Mouse (Mus musculus) MEL (cell line): ENCODE data around the gene Cflar.

ENCODE experiments used
- CHD1 ChIP-seq: IDR thresholded peaks from 2 replicates; pipeline ENCODE4 v1.6.1; 2012; ENCODE audit warnings: low read depth, mild to moderate bottlenecking, inconsistent platforms, low read length, improper control_type of control experiment
- CTCF ChIP-seq, 3 experiments: IDR thresholded peaks in 2 of 3; conservative IDR thresholded peaks in 1 of 3; 2 replicates each; pipeline ENCODE4 v1.5.1; 2011 to 2012; ENCODE audit warnings: low read length in 3 of 3, low read depth in 2 of 3, mild to moderate bottlenecking in 2 of 3, improper control_type of control experiment in 1 of 3, inconsistent platforms in 1 of 3, mixed read lengths in 1 of 3, moderate library complexity in 1 of 3; ENCODE audit not compliant: control insufficient read depth in 1 of 3, insufficient read depth in 1 of 3, poor library complexity in 1 of 3, severe bottlenecking in 1 of 3
- ETS1 ChIP-seq: IDR thresholded peaks from 2 replicates; pipeline ENCODE4 v1.6.1; 2012; ENCODE audit warnings: low read depth, mild to moderate bottlenecking, inconsistent platforms, low read length, improper control_type of control experiment, moderate library complexity
- HCFC1 ChIP-seq: IDR thresholded peaks from 2 replicates; pipeline ENCODE4 v1.6.1; 2012; ENCODE audit warnings: low read depth, mild to moderate bottlenecking, inconsistent platforms, low read length, improper control_type of control experiment, moderate library complexity
- MAFK ChIP-seq: IDR thresholded peaks from 2 replicates; pipeline ENCODE4 v1.6.1; 2011; ENCODE audit warnings: low read depth, mild to moderate bottlenecking, low read length, improper control_type of control experiment, borderline replicate concordance
- MAX ChIP-seq: IDR thresholded peaks from 2 replicates; pipeline ENCODE4 v1.6.1; 2011; ENCODE audit warnings: low read length, improper control_type of control experiment
- MAZ ChIP-seq: IDR thresholded peaks from 2 replicates; pipeline ENCODE4 v1.6.1; 2012; ENCODE audit warnings: low read depth, mild to moderate bottlenecking, inconsistent platforms, low read length, improper control_type of control experiment
- POLR2A ChIP-seq, 2 experiments: IDR thresholded peaks; 2 replicates each; pipeline ENCODE4 v1.6.1; 2011 to 2012; ENCODE audit warnings: low read length in 2 of 2, mild to moderate bottlenecking in 2 of 2, control low read depth in 1 of 2, improper control_type of control experiment in 1 of 2, low read depth in 1 of 2, moderate library complexity in 1 of 2; ENCODE audit not compliant: control insufficient read depth in 1 of 2, insufficient read depth in 1 of 2, poor library complexity in 1 of 2
- RCOR1 ChIP-seq: IDR thresholded peaks from 2 replicates; pipeline ENCODE4 v1.6.1; 2012; ENCODE audit warnings: low read depth, mild to moderate bottlenecking, inconsistent platforms, low read length, improper control_type of control experiment
- TAL1 ChIP-seq: IDR thresholded peaks from 2 replicates; pipeline ENCODE4 v1.6.1; 2012; ENCODE audit warnings: mild to moderate bottlenecking, inconsistent platforms, low read length, moderate library complexity, mixed read lengths
- TCF12 ChIP-seq: IDR thresholded peaks from 2 replicates; pipeline ENCODE4 v1.6.1; 2014; ENCODE audit warnings: low read depth, mild to moderate bottlenecking, inconsistent platforms, low read length, improper control_type of control experiment, moderate library complexity
- ZC3H11A ChIP-seq: IDR thresholded peaks from 2 replicates; pipeline ENCODE4 v1.6.1; 2012; ENCODE audit warnings: low read depth, mild to moderate bottlenecking, inconsistent platforms, low read length, improper control_type of control experiment
- ZNF384 ChIP-seq: IDR thresholded peaks from 2 replicates; pipeline ENCODE4 v1.6.1; 2012; ENCODE audit warnings: low read depth, mild to moderate bottlenecking, inconsistent platforms, low read length, improper control_type of control experiment

DNA sequence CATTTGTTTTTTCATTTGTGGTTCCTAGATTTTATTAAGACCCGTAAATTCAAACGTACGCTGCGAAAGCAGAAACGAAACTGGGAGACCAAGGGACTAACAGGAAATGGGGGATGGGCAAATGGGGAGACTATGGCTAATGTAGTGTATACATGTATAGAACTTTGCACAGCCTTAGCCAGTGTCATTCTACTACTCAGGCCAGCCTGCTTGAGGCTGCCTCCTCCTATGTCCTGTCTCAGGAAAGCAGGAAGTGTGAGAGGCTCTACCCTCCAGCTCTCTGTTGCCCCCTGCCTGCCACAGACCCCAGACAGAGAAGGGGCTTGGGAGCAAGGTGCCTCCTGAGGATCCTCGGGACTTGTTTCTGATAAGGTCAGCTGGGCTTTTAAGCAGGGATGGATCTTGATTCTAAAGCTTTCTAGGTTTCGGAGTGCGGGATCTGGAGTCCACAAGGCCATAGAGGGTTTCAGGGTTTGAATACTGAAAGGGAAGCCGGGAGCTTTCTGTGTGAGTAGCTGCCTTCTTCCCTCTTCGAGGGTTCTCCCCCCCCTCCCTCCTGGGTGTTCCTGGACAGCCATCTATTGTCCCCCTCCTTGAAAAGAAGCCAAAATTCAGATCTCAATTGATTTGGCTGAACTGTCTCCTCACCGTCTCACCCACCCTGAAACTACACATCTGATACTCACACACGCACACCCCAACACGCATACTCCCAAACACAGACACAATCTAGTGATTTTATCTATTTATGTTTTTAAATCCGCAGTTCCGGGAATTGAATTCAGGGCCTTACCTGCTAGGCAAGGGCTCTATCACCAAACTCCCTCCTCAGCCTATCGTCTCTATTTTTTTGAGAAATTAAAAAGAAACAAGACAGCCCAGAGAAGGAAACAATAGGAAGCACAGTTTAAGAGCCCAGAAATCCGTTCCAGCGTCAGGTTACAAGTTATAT, 91.3 kb downstream of the Cflar start:
- TF ChIP-seq TAL1 (no peak), CTCF (IDR thresholded peaks at IDR 0.05 in 2 of 3, conservative IDR thresholded peaks at IDR 0.05 in 1 of 3; ENCODE audit: control insufficient read depth in 1 of 3, insufficient read depth in 1 of 3, low read depth in 2 of 3, low read length in 3 of 3, poor library complexity in 1 of 3, severe bottlenecking in 1 of 3) (peak; percentile 67 to 73 (median 69)), MAFK (no peak), POLR2A (IDR thresholded peaks at IDR 0.05; ENCODE audit: control insufficient read depth in 1 of 2, insufficient read depth in 1 of 2, low read depth in 1 of 2, low read length in 2 of 2, poor library complexity in 1 of 2) (peak in 1 of 2 experiments; percentile 25; a peak in 2 of 4 replicates), HCFC1 (0 out of 2 replicates have a peak, but pooled peaks have one; percentile 39), RCOR1 (no peak), ZNF384 (no peak), TCF12 (no peak), CHD1 (no peak), MAZ (no peak), ETS1 (peak; percentile 53), MAX (no peak), ZC3H11A (no peak)
